Mouse (Mus musculus) embryonic fibroblast, embryonic 13.5 days (primary cell): ENCODE results near the gene Efna1.

Experiments used
- CTCF ChIP-seq: IDR thresholded peaks from 2 replicates; pipeline ENCODE4 v1.5.1; 2011; ENCODE audit warnings: mild to moderate bottlenecking, control low read depth, low read length, moderate library complexity, borderline replicate concordance; ENCODE audit not compliant: insufficient read depth
- POLR2A ChIP-seq: IDR thresholded peaks from 2 replicates; pipeline ENCODE4 v1.6.1; 2011; ENCODE audit warnings: low read depth, mild to moderate bottlenecking, control low read depth, low read length, moderate library complexity

GRCm38 (mm10) chr3:89285526-89285925 is 4.6 kb upstream of the Efna1 start:
- no peak for TF ChIP-seq CTCF
- no peak for TF ChIP-seq POLR2A
